Mouse (Mus musculus) gastrocnemius, postnatal 36 days (tissue): ENCODE measurements at regions not wholly inside any gene's neighbourhood (a gene's known extent, or its start where the extent isn't known, plus 50 kb on each side); places are given as distances from the start of the nearest gene placed in this dataset.
"Not testable (repeated sequence)": the region's sequence is repeated elsewhere in the genome, so short reads cannot be mapped to it uniquely, and the experiment has no call there.

ENCODE experiments used
- DNase-seq, 2 experiments: peaks; one replicate each; pipeline ENCODE4 v3.0.0; 2022
- intact Hi-C: fragments of 180-260 bp; cut with DNase I; formaldehyde crosslinking; loops from one replicate; pipeline ENCODE4 v1.15.1; 2025

DNA sequence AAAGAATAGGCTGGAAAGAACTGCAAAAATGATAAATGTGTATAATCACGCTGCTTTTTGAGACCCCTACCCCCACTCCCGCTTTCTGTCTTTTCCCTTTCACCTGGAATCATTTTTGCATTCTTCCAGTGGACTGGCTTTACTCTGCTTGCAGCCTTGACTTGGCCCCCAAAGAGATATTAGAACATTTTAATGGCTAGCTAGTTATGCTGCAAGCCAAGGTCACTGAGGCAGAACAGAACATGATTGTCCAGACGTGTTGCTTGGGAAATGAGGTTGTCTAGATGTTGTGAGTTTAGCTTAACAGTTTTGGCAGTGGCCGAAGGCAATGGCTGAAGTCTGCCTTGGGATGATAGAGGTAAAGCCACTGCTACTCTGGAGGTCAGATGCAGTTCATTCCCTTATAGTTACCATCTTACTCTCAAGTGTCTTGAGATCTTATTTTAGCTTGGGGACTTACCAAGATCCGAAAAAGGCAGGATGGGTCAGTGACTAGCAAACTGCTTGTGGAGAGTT, 87.9 kb upstream of the Tars start:
- DNase-seq: no peak
- intact Hi-C loops: no loop called here

DNA sequence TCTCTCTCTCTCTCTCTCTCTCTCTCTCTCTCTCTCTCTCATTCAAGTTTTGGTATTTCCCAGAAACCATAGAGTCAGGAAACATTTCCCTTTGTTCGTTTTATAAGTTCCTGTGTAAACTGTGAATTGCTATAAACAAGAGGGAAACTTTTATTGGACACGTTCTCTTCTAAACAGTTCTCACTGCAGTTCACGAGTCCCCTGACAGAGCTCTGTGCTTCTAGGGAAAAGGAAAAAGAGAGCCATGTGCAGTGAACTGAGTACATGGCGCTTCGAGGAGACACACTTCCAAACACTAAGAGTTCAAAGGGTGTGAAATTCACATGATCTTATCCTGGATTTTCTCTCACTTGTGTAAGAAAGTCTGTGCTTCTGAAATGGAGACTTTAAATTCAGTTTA, 84.5 kb upstream of the Tars start:
- DNase-seq: no peak
- intact Hi-C loops: no loop called here

- intact Hi-C loops: no loop called here
These were observed 79.9 kb upstream of the Tars start for GRCm38 (mm10) chr15:11479166-11479944.

DNA sequence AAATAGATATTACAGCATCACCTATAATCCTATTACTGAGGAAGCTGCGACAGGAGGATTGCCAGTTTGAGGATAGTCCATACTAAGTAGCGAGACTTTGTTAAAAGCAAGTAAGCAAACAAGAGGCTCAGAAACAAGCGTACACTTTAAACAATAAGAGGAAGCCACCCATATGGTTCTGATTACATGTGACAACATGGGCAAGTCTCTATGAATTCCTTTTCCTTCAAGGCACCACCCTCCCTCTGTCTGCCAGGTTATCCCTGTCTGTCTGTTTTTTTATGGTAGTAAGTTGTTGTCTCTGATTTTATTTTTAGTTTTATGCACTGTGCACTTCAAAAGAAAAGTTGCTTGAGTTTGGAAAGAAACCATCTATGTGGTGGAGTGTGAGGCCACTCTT, 76.8 kb upstream of the Tars start:
- intact Hi-C loops: no loop called here
- DNase-seq: no peak

More at GRCm38 (mm10) chr15:11479166-11479944, 79.9 kb upstream of the Tars start:
- no peak for DNase-seq

DNA sequence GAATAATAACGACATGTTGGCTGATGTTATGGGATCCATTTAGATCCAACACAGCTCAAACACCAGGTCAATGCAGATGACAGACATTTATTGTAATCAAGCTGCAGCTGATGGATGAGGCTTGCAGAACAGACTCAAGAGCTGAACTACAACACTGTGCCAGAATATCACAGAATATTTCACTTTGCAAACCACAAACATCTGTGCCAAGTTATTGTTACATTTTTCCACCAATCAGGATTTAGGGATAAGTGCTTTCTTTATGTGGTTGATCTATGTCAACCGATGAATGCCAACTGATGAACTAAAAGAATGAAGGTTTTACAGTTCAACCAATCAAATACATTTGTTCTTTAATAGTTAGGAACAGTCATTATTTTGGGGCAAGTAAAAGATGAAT, 63.9 kb upstream of the Tars start:
- no peak for DNase-seq
- intact Hi-C loops: no loop called here

DNA sequence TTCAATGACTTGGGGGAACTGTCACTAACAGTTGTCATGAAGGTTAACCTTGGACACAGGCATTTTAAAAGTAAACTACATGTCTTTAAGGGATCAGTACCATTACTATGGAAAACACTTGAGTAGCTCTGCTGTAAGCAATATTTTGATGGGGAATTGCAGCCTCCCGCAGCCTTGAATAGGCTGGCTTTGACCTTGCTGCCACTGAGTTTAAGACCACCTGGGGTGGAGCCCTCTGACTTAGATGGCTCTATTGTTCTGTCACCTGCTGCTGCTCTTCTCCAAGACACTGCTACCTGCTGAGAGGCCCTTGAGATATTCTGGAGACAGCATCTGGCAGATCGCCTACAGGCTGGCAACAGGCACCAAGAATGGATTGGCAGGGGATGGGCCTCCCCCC, 62.1 kb upstream of the Tars start:
- intact Hi-C loops: not testable (repeated sequence)

GRCm38 (mm10) chr15:11459306-11459705, 59.8 kb upstream of the Tars start:
- intact Hi-C loops: no loop called here
- no peak for DNase-seq

More for the DNA sequence above, 62.1 kb upstream of the Tars start:
- not testable (repeated sequence) for DNase-seq

- no peak for DNase-seq
- intact Hi-C loops: no loop called here
These were observed 57.8 kb upstream of the Tars start for GRCm38 (mm10) chr15:11457278-11457677.

GRCm38 (mm10) chr15:11455982-11456381, 56.5 kb upstream of the Tars start:
- no peak for DNase-seq
- intact Hi-C loops: no loop called here

DNA sequence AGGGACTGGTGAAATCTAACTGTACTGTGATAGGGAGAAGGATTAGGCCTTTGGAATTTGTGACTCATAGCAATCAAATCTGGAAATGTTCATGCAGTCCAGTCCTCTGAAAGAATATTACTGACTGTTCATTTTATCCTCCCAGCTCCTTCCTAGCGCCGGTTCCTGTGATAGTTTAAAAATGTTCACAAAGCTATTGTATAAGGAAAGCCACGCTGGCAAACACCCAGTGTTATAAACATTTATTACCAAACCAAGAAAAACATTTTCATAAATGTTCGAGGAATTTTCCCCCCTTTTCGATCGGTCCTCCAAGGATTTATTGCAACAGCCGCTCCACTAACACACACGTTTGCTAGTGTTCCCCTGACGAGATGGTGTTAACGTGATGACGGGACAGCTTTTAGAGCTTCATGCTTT, 55.9 kb upstream of the Tars start:
- intact Hi-C loops: no loop called here
- no peak for DNase-seq

- intact Hi-C loops: no loop called here
- no peak for DNase-seq
These were observed 54.5 kb upstream of the Tars start for GRCm38 (mm10) chr15:11453997-11454396.

DNA sequence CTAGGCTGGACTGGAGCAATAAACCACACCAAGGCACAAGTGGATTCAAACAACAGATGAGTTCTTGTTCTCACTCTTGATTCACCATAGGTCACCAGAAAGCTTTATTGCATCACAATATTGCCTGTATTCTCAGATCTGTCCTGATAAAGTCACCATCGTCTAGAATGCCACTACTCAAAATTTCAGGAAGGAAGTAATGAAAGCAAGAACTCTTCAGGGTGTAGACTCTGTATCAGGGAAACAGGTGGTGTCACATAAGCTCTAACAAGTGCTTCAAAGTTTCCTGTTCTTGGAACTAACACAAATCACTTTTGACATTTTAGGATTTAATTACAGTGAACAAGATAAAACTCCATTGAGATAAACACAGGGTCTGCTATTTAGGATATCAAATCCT, 52.2 kb upstream of the Tars start:
- intact Hi-C loops: no loop called here
- no peak for DNase-seq
